Mouse (Mus musculus) neural tube, embryonic 11.5 days (tissue): Measurements from ENCODE around the gene Sclt1. TPM values are rescaled to one million over a fixed set of nuclear protein-coding genes. Genes with fewer than 3 reads are reported as not detected.
A peak's percentile ranks its signal among the peaks of the same experiment; 100 is the strongest.

ENCODE experiments used
- ATAC-seq: fragments of 200-750 bp; cut with Nextera tagmentation; 2 replicates; pipeline ENCODE4 v1.8.0; 2017; ENCODE audit warnings: moderate number of reproducible peaks, mild to moderate bottlenecking, moderate TSS enrichment, moderate library complexity; ENCODE audit not compliant: insufficient read depth, low FRiP score, low TSS enrichment
- DNase-seq: peaks from one replicate; pipeline ENCODE4 v3.0.0-alpha.2; 2015; ENCODE audit warnings: low spot score
- H3K27ac ChIP-seq: fragments of 300-500 bp; sonication (generic); 2 replicates; pipeline ENCODE4 v1.5.1; 2014; ENCODE audit warnings: low read depth, mild to moderate bottlenecking, low read length
- H3K27me3 ChIP-seq: fragments of 300-500 bp; sonication (generic); 2 replicates; pipeline ENCODE4 v1.6.1; 2014; ENCODE audit warnings: mild to moderate bottlenecking, low read length, mixed read lengths; ENCODE audit not compliant: control insufficient read depth, insufficient read depth
- H3K36me3 ChIP-seq: fragments of 300-500 bp; sonication (generic); 2 replicates; pipeline ENCODE4 v1.6.1; 2014; ENCODE audit warnings: mild to moderate bottlenecking, low read length, moderate library complexity, mixed read lengths; ENCODE audit not compliant: control insufficient read depth, insufficient read depth
- H3K4me1 ChIP-seq: fragments of 300-500 bp; sonication (generic); 2 replicates; pipeline ENCODE4 v1.6.1; 2014; ENCODE audit warnings: low read length, mixed read lengths; ENCODE audit not compliant: control insufficient read depth, insufficient read depth
- H3K4me2 ChIP-seq: fragments of 300-500 bp; sonication (generic); 2 replicates; pipeline ENCODE4 v1.6.1; 2014; ENCODE audit warnings: low read depth, mild to moderate bottlenecking, moderate library complexity
- H3K4me3 ChIP-seq: fragments of 300-500 bp; sonication (generic); 2 replicates; pipeline ENCODE4 v1.5.1; 2014; ENCODE audit warnings: low read depth, low read length
- H3K9ac ChIP-seq: fragments of 300-500 bp; sonication (generic); 2 replicates; pipeline ENCODE4 v1.6.1; 2014; ENCODE audit warnings: mild to moderate bottlenecking, low read length
- H3K9me3 ChIP-seq: fragments of 300-500 bp; sonication (generic); 2 replicates; pipeline ENCODE4 v1.6.1; 2016; ENCODE audit warnings: low read length; ENCODE audit not compliant: control insufficient read depth
- WGBS: fragments of 180-500 bp; shearing (Covaris S2); extraction: QIAGEN DNeasy Blood & Tissue Kit; methylation state at CpG from one replicate; pipeline ENCODE4 v1.1.7; 2014; 5-methylcytosine and 5-hydroxymethylcytosine counted together
- polyA plus RNA-seq: library from polyadenylated mRNA; unstranded; fragments of >200 nt; fragmentation: Nextera tagmentation; extraction: Ambion mirVana; gene quantifications from 2 replicates; pipeline ENCODE4 v1.2.1, GENCODE M21; 2014

Sclt1 gene
- polyA plus RNA-seq, 1 experiment from 2014 or later = 23.6 TPM

- peaks cover 5% of the 10 kb centered on the region; the same call in 1 of the 2 replicates for H3K36me3 ChIP-seq
- no peak overlapping the region for H3K9ac ChIP-seq
- H3K4me3 ChIP-seq = no peak overlapping the region
- H3K27me3 ChIP-seq = no peaks in the 10 kb centered on the region
- H3K9me3 ChIP-seq = no peaks in the 10 kb centered on the region
- 64% methylated on average over 5 of the region's 5 CpGs for WGBS
- DNase-seq (peak; percentile 10), ATAC-seq (no peak)
- H3K27ac ChIP-seq = no peak overlapping the region
- no peaks in the 10 kb centered on the region for H3K4me1 ChIP-seq
- no peak overlapping the region for H3K4me2 ChIP-seq
These were observed 138.8 kb downstream of the Sclt1 start for GRCm38 (mm10) chr3:41603470-41604019.

- H3K36me3 ChIP-seq = peaks cover 5% of the 10 kb centered on the region; the same call in 1 of the 2 replicates
- ATAC-seq = no peak
These were observed 139.4 kb downstream of the Sclt1 start for GRCm38 (mm10) chr3:41602933-41603332.

GRCm38 (mm10) chr3:41601226-41602020, 140.9 kb downstream of the Sclt1 start:
- peaks cover 5% of the 10 kb centered on the region; the same call in 1 of the 2 replicates for H3K36me3 ChIP-seq
- H3K9ac ChIP-seq = no peak overlapping the region
- H3K4me1 ChIP-seq = no peaks in the 10 kb centered on the region
- no peak overlapping the region for H3K4me2 ChIP-seq
- DNase-seq (no peak), ATAC-seq (no peak)
- H3K27ac ChIP-seq = no peak overlapping the region
- no peaks in the 10 kb centered on the region for H3K27me3 ChIP-seq
- H3K9me3 ChIP-seq = no peaks in the 10 kb centered on the region
- H3K4me3 ChIP-seq = no peak overlapping the region
- WGBS = 87% methylated on average over 9 of the region's 9 CpGs

More at GRCm38 (mm10) chr3:41602933-41603332, 139.4 kb downstream of the Sclt1 start:
- Histone ChIP-seq H3K4me3 (no peak overlapping the region), H3K27ac (no peak overlapping the region), H3K9ac (no peak overlapping the region), H3K4me2 (no peak overlapping the region), H3K27me3 (no peaks in the 10 kb centered on the region), H3K9me3 (no peaks in the 10 kb centered on the region), H3K4me1 (no peaks in the 10 kb centered on the region)
- DNase-seq = no peak
- 64% methylated on average over 10 of the region's 10 CpGs for WGBS

GRCm38 (mm10) chr3:41599806-41600589, 142.3 kb downstream of the Sclt1 start:
- WGBS = 86% methylated on average over 14 of the region's 14 CpGs

GRCm38 (mm10) chr3:41599226-41599625, 143.1 kb downstream of the Sclt1 start:
- Histone ChIP-seq H3K27me3 (no peaks in the 10 kb centered on the region), H3K27ac (no peak overlapping the region), H3K4me3 (no peak overlapping the region), H3K4me1 (no peaks in the 10 kb centered on the region), H3K36me3 (peaks cover 1% of the 10 kb centered on the region; the same call in 1 of the 2 replicates), H3K4me2 (no peak overlapping the region), H3K9ac (no peak overlapping the region), H3K9me3 (no peaks in the 10 kb centered on the region)
- no peak for ATAC-seq
- 92% methylated on average over 10 of the region's 10 CpGs for WGBS
- DNase-seq = no peak

More at GRCm38 (mm10) chr3:41599806-41600589, 142.3 kb downstream of the Sclt1 start:
- no peak; the same call in 1 of the 2 replicates for ATAC-seq
- H3K9me3 ChIP-seq = no peaks in the 10 kb centered on the region
- no peak overlapping the region for H3K27ac ChIP-seq
- peaks cover under 1% of the 10 kb centered on the region; the same call in 1 of the 2 replicates for H3K36me3 ChIP-seq
- no peak overlapping the region for H3K4me3 ChIP-seq
- no peak overlapping the region for H3K9ac ChIP-seq
- no peaks in the 10 kb centered on the region for H3K4me1 ChIP-seq
- no peaks in the 10 kb centered on the region for H3K27me3 ChIP-seq
- no peak overlapping the region for H3K4me2 ChIP-seq
- peak; percentile 60 for DNase-seq

- Histone ChIP-seq H3K27ac (no peak overlapping the region), H3K4me1 (no peaks in the 10 kb centered on the region), H3K27me3 (no peaks in the 10 kb centered on the region), H3K4me2 (no peak overlapping the region), H3K4me3 (no peak overlapping the region), H3K36me3 (peaks cover 5% of the 10 kb centered on the region; the same call in 1 of the 2 replicates), H3K9me3 (no peaks in the 10 kb centered on the region), H3K9ac (no peak overlapping the region)
- ATAC-seq (no peak), DNase-seq (no peak)
- 84% methylated on average over 9 of the region's 9 CpGs for WGBS
These were observed 143.9 kb downstream of the Sclt1 start for GRCm38 (mm10) chr3:41598412-41598811.

- Histone ChIP-seq H3K9ac (no peak overlapping the region), H3K4me2 (no peak overlapping the region), H3K9me3 (no peaks in the 10 kb centered on the region), H3K4me3 (no peak overlapping the region), H3K27ac (no peak overlapping the region), H3K27me3 (no peaks in the 10 kb centered on the region), H3K4me1 (no peaks in the 10 kb centered on the region), H3K36me3 (peaks cover 5% of the 10 kb centered on the region)
- 96% methylated on average over 8 of the region's 8 CpGs for WGBS
- no peak for DNase-seq
- ATAC-seq = no peak
These were observed 145.3 kb downstream of the Sclt1 start for GRCm38 (mm10) chr3:41597036-41597435.

- H3K36me3 ChIP-seq = peaks cover 5% of the 10 kb centered on the region
- no peaks in the 10 kb centered on the region for H3K4me1 ChIP-seq
- DNase-seq (no peak), ATAC-seq (no peak)
- H3K9me3 ChIP-seq = no peaks in the 10 kb centered on the region
- no peak overlapping the region for H3K9ac ChIP-seq
- H3K4me3 ChIP-seq = no peak overlapping the region
- H3K27me3 ChIP-seq = no peaks in the 10 kb centered on the region
- H3K27ac ChIP-seq = no peak overlapping the region
- H3K4me2 ChIP-seq = no peak overlapping the region
- 93% methylated on average over 4 of the region's 4 CpGs for WGBS
These were observed 147.3 kb downstream of the Sclt1 start for GRCm38 (mm10) chr3:41595010-41595409.
